9 mouse cellular contexts compared by ENCODE assay signal in genomic region chr1:135548750-135549149, GRCm38 (mm10). TPM values are rescaled to one million over a fixed set of nuclear protein-coding genes. Genes with fewer than 3 reads are reported as not detected.
A peak's percentile ranks its signal among the peaks of the same experiment; 100 is the strongest.
DNase-seq lines count a peak whose midpoint lies in the region; ATAC-seq lines count a peak whose summit lies in the region.
"Had no signal": no experiment of that assay in that cellular context is flagged by ENCODE, and none has a peak within 500 bp of the region (broad histone marks: within the 10 kb centered on the region; RNA-seq: fewer than 3 reads in every experiment).

No protein-coding gene starts in this region.

- no peak overlapping the region for H3K4me3 ChIP-seq in forebrain, embryonic 16.5 days (replicated peaks; ENCODE audit: low read length)
- no peak overlapping the region for H3K4me3 ChIP-seq in hindbrain, embryonic 10.5 days
- no peak overlapping the region for H3K4me3 ChIP-seq in neural tube, embryonic 14.5 days (ENCODE audit: low read depth, low read length)
- H3K4me3 ChIP-seq: megakaryocyte, embryonic 14.5 days had no signal

- H3K9ac ChIP-seq in forebrain, embryonic 16.5 days (replicated peaks; ENCODE audit: low read depth, low read length) = peak overlapping the region; percentile 15; the same call in 1 of the 2 replicates
- H3K9ac ChIP-seq in neural tube, embryonic 14.5 days (replicated peaks; ENCODE audit: low read depth, low read length) = 0 out of 2 replicates have a peak overlapping the region, but pooled peaks have one; percentile 16

- no peaks in the 10 kb centered on the region for H3K36me3 ChIP-seq in forebrain, embryonic 16.5 days (ENCODE audit: control insufficient read depth, insufficient read depth)
- H3K36me3 ChIP-seq in hindbrain, embryonic 10.5 days = no peaks in the 10 kb centered on the region
- H3K36me3 ChIP-seq in neural tube, embryonic 14.5 days (ENCODE audit: control insufficient read depth, insufficient read depth, low read length) = no peaks in the 10 kb centered on the region

- 43% methylated on average over 9 of the region's 9 CpGs for WGBS in forebrain, embryonic 16.5 days
- WGBS in hindbrain, embryonic 10.5 days = 79% methylated on average over 9 of the region's 9 CpGs
- 40% methylated on average over 9 of the region's 9 CpGs for WGBS in neural tube, embryonic 14.5 days

- no peaks in the 10 kb centered on the region for H3K9me3 ChIP-seq in forebrain, embryonic 16.5 days (ENCODE audit: control insufficient read depth, low read length)
- H3K9me3 ChIP-seq in hindbrain, embryonic 10.5 days = no peaks in the 10 kb centered on the region
- no peaks in the 10 kb centered on the region for H3K9me3 ChIP-seq in neural tube, embryonic 14.5 days (ENCODE audit: control insufficient read depth, low read length)

- no peaks in the 10 kb centered on the region for H3K27me3 ChIP-seq in forebrain, embryonic 16.5 days (replicated peaks; ENCODE audit: control insufficient read depth, insufficient read depth, low read length)
- no peaks in the 10 kb centered on the region for H3K27me3 ChIP-seq in hindbrain, embryonic 10.5 days (ENCODE audit: insufficient read depth, poor library complexity, severe bottlenecking)
- no peaks in the 10 kb centered on the region for H3K27me3 ChIP-seq in neural tube, embryonic 14.5 days (ENCODE audit: control insufficient read depth, insufficient read depth, low read length)
- H3K27me3 ChIP-seq: megakaryocyte, embryonic 14.5 days had no signal

- peak overlapping the region; percentile 67 for H3K27ac ChIP-seq in forebrain, embryonic 16.5 days (ENCODE audit: low read length)
- peak overlapping the region; percentile 57 for H3K27ac ChIP-seq in hindbrain, embryonic 10.5 days
- 0 out of 2 replicates have a peak overlapping the region, but pooled peaks have one; percentile 12 for H3K27ac ChIP-seq in neural tube, embryonic 14.5 days (ENCODE audit: low read depth, low read length)

- H3K4me2 ChIP-seq in forebrain, embryonic 16.5 days (ENCODE audit: low read length) = no peak overlapping the region
- no peak overlapping the region for H3K4me2 ChIP-seq in neural tube, embryonic 14.5 days (ENCODE audit: low read depth, low read length)

- DNase-seq in 3T3-L1 (ENCODE audit: low read depth, low spot score) = peak; percentile 66
- DNase-seq in adrenal gland, postnatal 10 days = peak; percentile 84
- DNase-seq in hindbrain, embryonic 10.5 days (ENCODE audit: low spot score) = no peak
- peak; percentile 67 for DNase-seq in layer of hippocampus, adult 9-11 months
- no peak for DNase-seq in retina, embryonic 14.5 days (ENCODE audit: low spot score)
- DNase-seq in thymus, postnatal 4 days = no peak

- H3K4me1 ChIP-seq in forebrain, embryonic 16.5 days (replicated peaks; ENCODE audit: control insufficient read depth, insufficient read depth, low read length) = peaks cover 44% of the 10 kb centered on the region
- peaks cover 83% of the 10 kb centered on the region for H3K4me1 ChIP-seq in hindbrain, embryonic 10.5 days (replicated peaks)
- H3K4me1 ChIP-seq in neural tube, embryonic 14.5 days (ENCODE audit: control insufficient read depth, insufficient read depth, low read length) = peaks cover 18% of the 10 kb centered on the region

- ATAC-seq in forebrain, embryonic 16.5 days = peak; percentile 27
- ATAC-seq in neural tube, embryonic 14.5 days (ENCODE audit: low read depth) = no peak

RNA-seq across cellular contexts. Expression of gene Nav1, which starts 58.3 kb away (rescaled TPM):
- total RNA-seq in adrenal gland, postnatal 10 days (2021) = 10 to 100 TPM; 20.8 to 35.2 TPM
- polyA plus RNA-seq in forebrain, embryonic 16.5 days (2015; fragmentation: Nextera tagmentation; extraction: Ambion mirVana) = 48.6 and 62.6 TPM in 2 replicates
- polyA plus RNA-seq in hindbrain, embryonic 10.5 days (2016; fragmentation: Nextera tagmentation; extraction: Ambion mirVana) = 16.1 and 19.3 TPM in 2 replicates
- 61.2 and 64.9 TPM in 2 replicates for polyA plus RNA-seq in neural tube, embryonic 14.5 days (2014; fragmentation: Nextera tagmentation; extraction: Ambion mirVana)

Comparison
In these comparisons a context has a peak if more than half of its experiments do, and no peak if none do; other contexts are left out.
1. DNase-seq: peak in 3T3-L1 (single experiment), adrenal gland, postnatal 10 days (single experiment) and layer of hippocampus, adult 9-11 months (single experiment); none in hindbrain, embryonic 10.5 days (single experiment), retina, embryonic 14.5 days (single experiment) and thymus, postnatal 4 days (single experiment).
2. H3K27ac ChIP-seq: peak in every context shown above with its lines; median percentile 67 in forebrain, embryonic 16.5 days; 57 in hindbrain, embryonic 10.5 days; 12 in neural tube, embryonic 14.5 days.